Mouse (Mus musculus) v-Abl transformed pro-B cells (cell line): ENCODE data around the gene Srms.
"Not testable (repeated sequence)": the region's sequence is repeated elsewhere in the genome, so short reads cannot be mapped to it uniquely, and the experiment has no call there.

Experiments used
- in situ Hi-C, 2 experiments: fragments of 400-800 bp; cut with MboI; formaldehyde crosslinking; loops; one replicate each; pipeline ENCODE4 v1.15.1; 2025; ENCODE audit not compliant: unreplicated experiment in 2 of 2

Gene Srms

DNA sequence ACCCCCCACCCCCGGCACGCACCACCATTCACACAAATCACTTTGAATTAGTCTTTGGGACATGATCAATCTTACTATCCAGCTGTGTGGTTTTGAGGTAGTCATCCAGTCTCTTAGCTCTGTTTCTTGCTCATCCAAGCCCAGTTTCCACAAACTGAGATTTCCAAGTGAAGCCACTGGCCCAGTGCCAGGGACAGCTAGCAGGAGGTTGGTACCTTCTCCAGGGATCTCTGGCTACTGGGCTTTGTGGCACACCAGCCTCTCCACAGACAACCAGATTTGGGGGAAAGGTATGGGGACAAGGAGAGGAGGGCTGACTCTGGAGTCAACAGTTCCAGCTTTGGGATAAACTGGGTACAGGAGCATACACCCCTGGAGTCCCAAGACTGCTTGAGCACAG, 7.4 kb upstream of the Srms start:
- in situ Hi-C loops: no loop called here

DNA sequence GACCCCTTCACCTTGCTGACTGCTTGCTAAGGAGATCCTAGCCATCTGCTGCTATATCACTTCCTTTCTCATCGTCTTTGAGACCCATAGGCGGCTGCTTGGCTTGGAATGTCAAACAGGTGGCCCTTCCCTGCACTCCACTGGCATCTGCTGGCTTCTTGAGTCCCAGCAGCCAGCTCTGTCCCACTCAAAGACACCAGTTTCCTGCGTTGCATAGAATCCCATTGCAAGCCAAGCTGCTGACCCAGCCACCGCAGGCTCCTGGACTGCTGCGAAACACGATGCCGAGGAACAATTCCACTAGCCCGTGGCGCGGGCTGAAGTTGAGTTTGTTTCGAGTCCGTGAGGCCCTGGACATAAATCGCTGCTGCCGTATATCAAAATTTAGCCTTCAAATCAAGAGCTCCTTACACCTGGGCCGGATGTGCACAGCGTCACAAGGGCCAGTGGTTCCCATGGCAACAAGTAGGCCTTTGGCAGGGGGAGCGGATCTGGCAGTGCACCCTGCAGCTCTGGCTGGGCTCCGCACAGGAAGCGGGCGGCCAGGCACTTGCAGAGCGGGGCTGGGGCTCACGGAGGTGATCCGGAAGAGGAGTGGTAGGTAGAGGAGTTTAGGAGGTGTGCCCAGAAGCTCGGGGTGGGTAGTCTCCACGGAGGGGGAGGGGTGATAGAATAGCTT, 6.7 kb upstream of the Srms start, which contains the start of gene Fndc11:
Fndc11 (plus strand) TSS at position 476 of the 679 bp plus-strand sequence.
- in situ Hi-C loops: no loop called here

GRCm38 (mm10) chr2:181218881-181219485, 6.0 kb upstream of the Srms start:
- in situ Hi-C loops: no loop called here

GRCm38 (mm10) chr2:181216037-181216436, 3.1 kb upstream of the Srms start:
- in situ Hi-C loops: no loop called here

DNA sequence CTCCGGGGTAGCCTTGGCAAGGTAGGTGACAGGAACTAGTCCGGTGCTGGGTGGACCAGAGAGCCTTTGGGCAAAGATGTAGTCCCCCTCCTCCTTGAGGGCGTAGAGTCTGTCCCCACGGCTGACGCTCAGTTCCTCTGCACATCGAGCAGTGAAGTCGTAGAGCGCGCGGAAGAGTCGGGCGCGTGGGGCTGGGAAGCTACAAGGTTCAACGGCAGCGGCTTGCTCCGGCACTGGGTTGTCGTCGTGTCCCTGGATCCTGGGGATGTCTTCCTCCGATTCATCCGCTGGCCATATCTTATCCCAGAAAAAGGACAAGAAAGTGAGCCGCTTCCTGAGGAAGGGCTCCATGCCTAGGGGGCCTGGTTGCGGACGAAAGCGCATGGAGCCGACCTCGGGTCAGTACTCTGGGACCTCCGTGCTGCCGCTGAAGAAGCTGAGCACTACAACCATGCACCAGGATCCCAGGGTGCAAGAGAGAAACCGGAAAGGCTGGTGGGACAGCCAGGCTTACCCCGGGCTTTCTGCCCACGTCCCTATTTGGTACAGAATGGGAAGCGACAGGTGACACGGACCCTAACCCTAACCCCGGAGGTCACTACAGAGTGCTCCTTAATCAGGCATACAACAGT, 480 bp downstream of the Srms start:
- in situ Hi-C loops: no loop called here

GRCm38 (mm10) chr2:181206118-181206517, 6.9 kb downstream of the Srms start:
- in situ Hi-C loops: no loop called here

DNA sequence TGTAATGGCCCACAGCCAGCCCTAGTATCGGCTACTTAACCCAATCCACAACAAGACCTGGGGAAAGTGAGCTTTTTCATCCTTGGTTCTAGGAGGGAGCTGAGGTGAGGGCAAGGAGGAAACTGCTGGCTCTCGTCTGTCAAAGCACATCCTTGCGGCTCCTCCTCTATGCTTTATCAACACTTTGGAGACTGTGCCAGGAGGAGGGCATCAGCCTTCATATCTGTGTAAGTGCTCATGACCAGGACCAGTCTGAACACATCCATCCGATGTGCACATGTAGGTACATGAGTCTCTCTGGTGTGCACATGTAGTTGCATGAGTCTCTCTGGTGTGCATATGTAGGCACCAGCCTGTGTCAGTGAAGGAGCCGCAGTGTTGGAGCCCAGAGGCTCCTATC, 7.3 kb downstream of the Srms start:
- in situ Hi-C loops: no loop called here

DNA sequence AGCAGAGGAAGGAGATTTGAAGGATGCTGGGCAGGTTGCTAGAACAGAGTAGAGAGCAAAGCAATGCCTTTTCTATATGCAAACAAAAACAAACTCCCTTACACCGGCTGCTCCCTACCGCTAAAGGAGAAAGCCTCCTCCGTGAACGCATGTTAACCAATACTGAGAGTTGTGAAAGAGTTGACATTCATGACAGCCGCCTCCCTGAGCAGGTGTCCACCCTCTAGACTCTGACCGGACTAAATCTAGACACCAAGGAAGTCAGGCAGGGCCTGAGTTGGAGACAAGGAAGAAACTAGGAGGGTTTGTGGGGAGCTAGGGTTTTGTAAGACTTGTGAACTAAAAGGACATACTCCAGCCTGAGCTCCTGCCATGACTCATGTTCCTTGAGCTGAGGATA, 10.1 kb downstream of the Srms start:
- in situ Hi-C loops: no loop called here

DNA sequence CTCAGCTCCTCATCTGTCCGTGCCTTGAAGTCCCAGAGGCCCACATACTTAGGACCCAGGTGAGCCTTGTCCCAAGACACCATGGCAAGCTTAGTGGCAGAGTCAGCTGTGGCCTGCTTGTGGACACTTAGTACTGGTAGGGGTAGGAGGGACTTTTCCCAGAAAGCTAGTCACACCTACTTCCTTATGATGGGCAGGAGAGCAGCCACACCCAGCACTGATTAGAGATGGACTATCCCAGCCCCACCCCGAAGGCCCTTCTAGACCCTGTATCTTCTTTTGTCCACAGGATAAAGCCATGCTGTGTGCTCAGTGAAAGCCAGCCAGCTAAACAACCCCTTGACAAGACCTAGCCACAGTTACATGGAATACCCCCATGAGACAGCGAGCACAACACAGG, 10.6 kb downstream of the Srms start, which contains the start of gene Ptk6:
Ptk6 (minus strand) TSS at position 368 of the 400 bp plus-strand sequence.
- in situ Hi-C loops: no loop called here

- in situ Hi-C loops: no loop called here
These were observed 11.4 kb downstream of the Srms start for GRCm38 (mm10) chr2:181201606-181202005.

DNA sequence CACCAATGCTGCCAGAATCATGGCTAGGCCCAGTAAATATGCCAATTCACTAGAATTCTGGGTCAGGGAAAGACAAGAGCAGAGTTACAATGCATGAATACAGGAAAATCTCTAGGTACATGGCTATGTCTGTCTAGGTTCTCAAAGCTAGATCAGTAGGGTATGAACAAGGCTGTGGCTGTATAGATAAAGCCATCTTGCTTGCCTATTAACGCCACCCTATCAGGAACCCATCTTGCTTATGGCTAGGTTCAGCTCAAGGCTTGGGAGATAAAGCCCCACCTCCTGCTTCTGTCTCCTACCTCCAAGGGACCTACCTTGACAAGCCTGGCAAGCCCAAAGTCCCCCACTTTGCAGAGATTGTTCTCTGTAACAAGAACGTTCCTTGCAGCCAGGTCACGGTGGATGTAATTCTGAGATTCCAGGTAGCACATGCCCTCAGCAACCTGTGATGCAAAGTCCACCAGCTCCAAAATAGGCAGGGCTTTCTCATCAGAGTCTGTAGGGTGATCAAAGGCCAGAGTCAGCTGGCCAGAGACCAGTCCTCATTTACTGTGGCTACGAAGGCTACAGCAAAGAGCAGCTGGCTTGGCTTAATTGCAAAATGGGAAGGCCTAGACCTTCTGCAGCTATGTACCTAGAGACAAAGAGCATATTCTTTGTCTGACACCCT, 16.2 kb downstream of the Srms start:
- in situ Hi-C loops: no loop called here

- in situ Hi-C loops: no loop called here
These were observed 19.9 kb downstream of the Srms start for GRCm38 (mm10) chr2:181193044-181193443.

- in situ Hi-C loops: no loop called here
These were observed 21.0 kb downstream of the Srms start for GRCm38 (mm10) chr2:181191936-181192335.

DNA sequence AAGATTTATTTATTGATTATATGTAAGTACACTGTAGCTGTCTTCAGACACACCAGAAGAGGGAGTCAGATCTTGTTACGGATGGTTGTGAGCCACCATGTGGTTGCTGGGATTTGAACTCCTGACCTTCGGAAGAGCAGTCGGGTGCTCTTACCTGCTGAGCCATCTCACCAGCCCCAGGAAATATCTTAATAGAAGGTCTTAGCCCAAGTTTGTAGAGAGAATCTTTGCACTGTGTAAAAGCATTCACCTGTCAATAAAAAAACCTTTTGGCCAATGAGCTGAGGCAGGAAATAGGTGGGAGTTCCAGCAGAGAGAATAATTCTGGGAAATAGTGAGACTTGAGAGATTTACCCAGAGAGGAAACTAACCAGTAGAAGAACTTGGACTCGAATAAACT, 21.6 kb downstream of the Srms start:
- in situ Hi-C loops: not testable (repeated sequence)

DNA sequence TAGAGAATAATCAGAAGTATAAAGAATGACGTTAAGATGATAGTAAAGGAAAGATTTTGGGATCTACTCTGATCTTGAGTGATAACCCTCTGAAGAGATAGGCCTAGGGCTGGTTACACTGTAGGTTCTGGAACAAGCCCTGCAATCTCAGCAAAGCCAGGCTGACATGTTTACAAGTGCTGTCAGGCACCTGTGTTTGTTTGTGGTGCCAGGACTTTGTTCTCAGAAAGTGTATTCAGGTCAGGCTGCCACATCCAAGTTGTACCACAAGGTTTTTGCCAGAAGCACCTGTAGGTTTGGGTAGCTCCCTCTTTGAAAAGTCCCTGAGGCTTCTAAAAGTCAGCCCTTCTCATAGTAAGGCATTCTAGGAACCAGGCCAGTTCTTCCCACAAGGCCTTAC, 23.7 kb downstream of the Srms start:
- in situ Hi-C loops: loop anchor here (5.0 to 10.0 kb wide), 3 partner anchors 143 to 505 kb away; partner anchors contain the start of genes Uckl1 (in 2 of the 2), Lkaaear1 (in 1 of the 2) and Rgs19 (in 1 of the 2)

GRCm38 (mm10) chr2:181188681-181189080, 24.3 kb downstream of the Srms start:
- in situ Hi-C loops: loop anchor here (5.0 to 10.0 kb wide), 3 partner anchors 144 to 506 kb away; partner anchors contain the start of genes Uckl1 (in 2 of the 2), Lkaaear1 (in 1 of the 2) and Rgs19 (in 1 of the 2)

DNA sequence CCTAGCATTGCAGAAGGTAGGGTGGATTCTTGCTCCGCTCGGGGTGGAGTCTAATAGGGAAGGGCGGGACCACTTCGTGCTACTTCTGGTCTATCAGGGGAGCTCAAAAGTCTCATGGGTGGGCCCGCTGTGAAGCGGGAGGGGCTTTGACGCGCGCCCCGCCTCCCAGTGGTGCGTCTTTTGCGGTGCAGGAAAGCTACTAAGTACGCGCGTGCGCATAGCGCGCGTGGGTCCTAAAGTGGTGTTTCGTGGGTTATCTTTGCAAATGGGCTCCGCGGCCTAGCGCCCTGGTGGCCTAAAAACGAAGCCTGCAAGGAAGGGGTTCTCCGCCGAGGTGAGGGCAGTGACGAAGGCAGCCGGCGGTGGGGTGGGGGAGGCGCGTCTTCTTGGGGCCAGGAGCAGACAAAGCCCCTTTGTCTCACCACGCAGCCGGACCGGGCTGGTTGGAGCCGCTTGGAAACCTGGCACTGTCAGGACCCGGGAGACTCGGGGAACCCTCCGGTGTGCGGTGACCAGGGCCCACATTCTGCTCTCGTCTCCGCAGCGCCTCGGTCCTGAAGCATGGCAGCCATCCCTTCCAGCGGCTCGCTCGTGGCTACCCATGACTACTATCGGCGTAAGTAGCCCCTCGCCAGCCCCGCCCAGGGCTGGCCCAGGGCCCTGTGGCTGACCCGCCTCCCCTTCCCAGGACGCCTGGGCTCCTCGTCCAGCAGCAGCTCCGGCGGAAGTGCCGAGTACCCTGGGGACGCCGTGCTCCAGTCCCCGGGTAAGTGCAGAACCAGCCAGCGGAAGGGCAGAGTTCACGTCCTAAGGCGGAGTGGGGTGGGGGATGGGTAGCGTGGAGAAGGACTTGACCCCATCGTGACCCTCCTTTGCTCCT, 25.6 kb downstream of the Srms start, which contains the start of gene Ppdpf:
Ppdpf (plus strand) TSS at position 127 of the 880 bp plus-strand sequence.
- in situ Hi-C loops: loop anchor here (5.0 to 10.0 kb wide), 3 partner anchors 145 to 507 kb away; partner anchors contain the start of genes Uckl1 (in 2 of the 2), Lkaaear1 (in 1 of the 2) and Rgs19 (in 1 of the 2)

DNA sequence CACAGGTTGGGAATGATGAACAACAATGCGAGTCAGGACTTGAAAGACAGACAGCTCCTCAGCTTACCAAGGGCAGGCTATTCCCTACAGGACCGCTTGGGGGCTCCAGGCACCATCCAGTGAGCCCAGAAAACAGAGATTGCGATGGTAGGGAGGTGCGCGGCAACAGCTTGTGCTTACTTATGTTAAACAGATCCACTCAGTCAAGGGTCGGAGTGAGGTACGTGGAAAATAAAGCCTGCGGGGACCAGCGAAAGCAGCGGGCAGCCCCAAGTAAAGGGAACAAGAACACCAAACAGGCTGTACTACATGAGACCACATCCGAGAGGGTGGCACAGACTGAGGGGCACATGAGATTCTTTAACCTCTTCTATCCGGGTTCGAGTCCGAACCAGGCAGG, 26.4 kb downstream of the Srms start:
- in situ Hi-C loops: loop anchor here (5.0 to 10.0 kb wide), 3 partner anchors 146 to 508 kb away; partner anchors contain the start of genes Uckl1 (in 2 of the 2), Lkaaear1 (in 1 of the 2) and Rgs19 (in 1 of the 2)

DNA sequence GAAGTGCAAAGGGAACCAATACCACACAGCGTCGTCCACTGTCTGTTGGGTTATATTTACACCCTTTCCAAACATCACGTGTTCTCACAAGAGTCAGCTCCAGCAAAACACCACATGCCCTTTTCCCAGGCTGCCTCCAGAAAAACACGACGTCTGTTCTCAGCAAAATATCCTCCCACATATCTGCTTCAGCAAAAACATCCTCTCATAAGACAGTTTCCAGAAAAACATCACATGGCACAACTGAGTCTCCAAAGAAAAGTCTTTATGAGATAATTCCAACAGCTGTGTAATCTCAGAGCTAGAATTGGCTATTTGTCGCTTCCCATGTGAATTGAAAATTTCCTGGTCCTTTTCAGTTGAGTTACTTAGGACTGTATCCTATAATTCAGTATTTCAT, 32.1 kb downstream of the Srms start:
- in situ Hi-C loops: loop anchor here (10.0 kb wide), 2 partner anchors 404 to 514 kb away; partner anchors contain the start of genes Uckl1 (in 2 of the 2), Lkaaear1 (in 1 of the 2) and Rgs19 (in 1 of the 2)
